Mouse (Mus musculus) layer of hippocampus, postnatal 36 days (tissue): ENCODE measurements around the gene Paxx. TPM values are rescaled to one million over a fixed set of nuclear protein-coding genes. Genes with fewer than 3 reads are reported as not detected.
A peak's percentile ranks its signal among the peaks of the same experiment; 100 is the strongest.
"Not testable (repeated sequence)": the region's sequence is repeated elsewhere in the genome, so short reads cannot be mapped to it uniquely, and the experiment has no call there.

Experiments used
- DNase-seq, 2 experiments: peaks; one replicate each; pipeline ENCODE4 v3.0.0; 2022
- total RNA-seq, 2 experiments: library from RNA; stranded (reverse); gene quantifications; 2 replicates each; pipeline ENCODE4 v1.2.3; 2021

Gene Paxx
- total RNA-seq, 2 experiments from 2014 or later, result 46.2 to 62.8 TPM

DNA sequence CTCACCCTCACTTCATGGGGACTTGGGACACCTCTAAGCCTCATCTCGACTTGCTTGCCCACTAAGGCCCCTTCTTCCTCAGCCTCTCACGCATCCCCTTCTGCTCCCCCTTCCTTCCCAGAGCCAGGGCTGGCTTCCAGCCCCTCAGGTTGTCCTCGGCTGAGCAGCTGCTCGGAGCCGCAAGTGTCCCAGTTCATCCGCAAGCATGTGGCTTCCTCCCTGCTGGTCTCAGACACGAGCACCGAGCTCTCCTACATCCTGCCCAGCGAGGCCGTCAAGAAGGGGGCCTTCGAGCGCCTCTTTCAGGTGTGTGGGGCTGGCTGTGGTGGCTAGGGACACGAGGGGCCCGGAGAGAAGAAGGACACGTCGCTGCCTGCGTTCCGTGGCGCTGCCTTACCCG lies 19.8 kb downstream of the Paxx start:
- DNase-seq, result no peak

DNA sequence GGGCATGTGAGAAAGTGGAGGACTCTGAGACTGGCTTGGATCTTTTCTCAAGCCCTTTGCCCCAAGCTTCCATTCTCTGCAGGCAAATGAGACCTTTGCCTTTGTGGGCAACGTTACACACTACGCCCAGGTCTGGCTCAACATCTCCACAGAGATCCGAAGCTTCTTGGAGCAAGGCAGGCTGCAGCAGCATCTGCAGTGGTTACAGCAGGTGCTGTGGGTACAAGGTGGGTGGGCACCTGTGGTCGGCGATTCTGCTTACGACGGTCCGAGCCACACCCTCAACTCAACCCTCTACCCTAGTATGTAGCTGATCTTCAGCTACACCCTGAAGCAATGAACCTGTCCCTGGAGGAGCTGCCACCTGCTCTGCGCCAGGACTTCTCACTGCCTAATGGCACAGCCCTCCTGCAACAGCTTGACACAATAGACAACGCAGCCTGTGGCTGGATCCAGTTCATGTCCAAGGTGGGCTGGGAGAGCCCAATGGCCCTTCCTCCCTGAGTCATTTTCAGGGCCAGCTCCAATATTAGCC lies 24.5 kb downstream of the Paxx start:
- no peak for DNase-seq

DNA sequence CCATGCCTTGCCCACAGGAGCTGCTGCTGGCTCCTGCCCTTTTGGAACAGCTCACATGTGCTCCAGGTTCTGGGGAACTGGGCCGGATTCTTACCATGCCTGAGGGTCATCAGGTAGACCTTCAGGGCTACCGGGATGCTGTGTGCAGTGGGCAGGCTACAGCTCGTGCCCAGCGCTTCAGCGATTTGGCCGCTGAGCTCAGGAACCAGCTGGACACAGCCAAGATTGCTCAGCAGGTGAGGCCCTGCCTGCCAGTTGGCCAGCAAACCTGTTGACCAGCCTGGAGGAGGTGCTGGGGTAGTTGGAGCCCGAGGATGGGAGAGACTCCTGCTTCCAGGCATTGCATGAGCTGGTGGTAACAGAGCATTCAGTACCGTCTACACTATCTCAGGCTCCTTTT lies 26.6 kb downstream of the Paxx start:
- DNase-seq, result no peak

DNA sequence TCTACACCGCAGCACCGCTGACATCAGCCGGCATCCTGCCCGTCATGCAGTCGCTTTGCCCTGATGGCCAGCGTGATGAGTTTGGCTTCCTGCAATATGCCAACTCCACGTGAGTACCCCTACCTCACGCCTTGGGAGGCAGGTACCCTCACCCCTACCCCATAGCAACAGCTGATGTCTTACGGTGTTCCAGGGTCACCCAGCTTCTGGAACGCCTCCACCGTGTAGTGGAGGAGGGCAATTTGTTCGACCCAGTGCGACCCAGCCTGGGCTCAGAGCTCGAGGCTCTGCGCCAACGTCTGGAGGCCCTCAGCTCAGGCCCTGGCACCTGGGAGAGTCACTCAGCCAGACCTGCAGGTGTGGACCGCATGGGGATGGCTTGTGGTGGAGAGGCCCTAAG lies 27.8 kb downstream of the Paxx start:
- no peak for DNase-seq

DNA sequence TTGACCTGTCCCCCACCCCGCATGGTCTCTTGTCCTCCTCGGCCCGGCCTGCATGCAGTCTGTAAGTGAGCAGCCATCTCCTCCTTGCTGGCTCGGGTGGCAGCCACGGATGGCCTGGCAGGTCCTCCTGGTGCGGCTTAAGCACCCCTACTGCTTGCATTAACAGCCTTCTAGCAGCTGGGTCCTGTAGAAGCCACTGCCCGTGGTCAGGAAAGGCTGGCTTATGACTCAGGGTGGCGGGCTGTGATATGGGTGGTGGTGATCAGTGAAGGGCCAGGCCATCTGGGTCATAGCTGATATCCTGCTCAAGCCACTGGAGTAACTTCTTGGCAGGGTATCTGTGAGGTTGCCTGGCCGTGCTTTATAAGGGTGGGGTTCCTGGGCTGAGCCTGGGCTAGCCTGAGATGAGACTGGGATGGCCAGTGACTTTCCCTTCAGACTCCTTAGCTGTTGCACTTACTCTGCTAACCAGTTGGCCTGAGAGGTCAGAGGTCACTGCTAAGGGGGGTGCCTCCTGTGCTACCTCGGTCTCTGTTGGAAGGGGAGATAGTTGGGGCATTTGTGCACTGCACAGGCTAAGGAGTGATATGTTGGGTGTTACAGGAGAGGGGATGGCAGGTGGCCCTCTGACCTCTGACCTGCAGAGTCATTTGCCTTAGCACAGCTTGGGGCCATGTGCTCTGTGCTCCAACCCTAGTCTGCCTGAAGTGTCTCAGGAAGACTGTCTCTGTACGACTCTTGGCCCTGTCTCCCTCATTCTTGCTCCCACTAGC lies 28.4 kb downstream of the Paxx start:
- no peak for DNase-seq

DNA sequence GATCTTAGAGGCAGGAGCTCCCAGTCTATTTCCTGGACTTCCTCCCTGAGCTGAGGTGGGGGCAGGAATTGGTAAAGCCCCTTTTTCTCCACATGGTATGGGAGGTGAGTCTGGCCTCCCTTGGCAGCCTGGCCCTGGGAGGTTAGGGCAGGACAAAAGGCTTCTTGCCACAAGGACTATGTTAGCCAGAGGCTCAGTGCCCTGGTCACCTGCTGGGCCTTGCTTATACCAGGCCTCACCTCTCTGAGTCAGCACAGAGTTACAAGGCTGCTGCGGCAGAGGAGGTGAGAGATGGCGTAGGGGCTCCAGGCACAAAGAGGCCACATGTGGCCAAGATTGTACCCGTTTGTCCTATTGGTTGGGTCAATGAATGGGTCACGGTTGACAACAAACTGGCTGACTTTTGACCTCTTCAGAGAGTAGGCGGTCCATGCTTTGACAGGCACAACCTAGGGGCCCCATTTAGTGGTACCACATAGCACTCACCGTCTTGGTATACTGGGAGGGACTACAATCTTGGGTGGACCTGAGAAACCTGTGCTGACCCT lies 29.5 kb downstream of the Paxx start:
- no peak for DNase-seq

DNA sequence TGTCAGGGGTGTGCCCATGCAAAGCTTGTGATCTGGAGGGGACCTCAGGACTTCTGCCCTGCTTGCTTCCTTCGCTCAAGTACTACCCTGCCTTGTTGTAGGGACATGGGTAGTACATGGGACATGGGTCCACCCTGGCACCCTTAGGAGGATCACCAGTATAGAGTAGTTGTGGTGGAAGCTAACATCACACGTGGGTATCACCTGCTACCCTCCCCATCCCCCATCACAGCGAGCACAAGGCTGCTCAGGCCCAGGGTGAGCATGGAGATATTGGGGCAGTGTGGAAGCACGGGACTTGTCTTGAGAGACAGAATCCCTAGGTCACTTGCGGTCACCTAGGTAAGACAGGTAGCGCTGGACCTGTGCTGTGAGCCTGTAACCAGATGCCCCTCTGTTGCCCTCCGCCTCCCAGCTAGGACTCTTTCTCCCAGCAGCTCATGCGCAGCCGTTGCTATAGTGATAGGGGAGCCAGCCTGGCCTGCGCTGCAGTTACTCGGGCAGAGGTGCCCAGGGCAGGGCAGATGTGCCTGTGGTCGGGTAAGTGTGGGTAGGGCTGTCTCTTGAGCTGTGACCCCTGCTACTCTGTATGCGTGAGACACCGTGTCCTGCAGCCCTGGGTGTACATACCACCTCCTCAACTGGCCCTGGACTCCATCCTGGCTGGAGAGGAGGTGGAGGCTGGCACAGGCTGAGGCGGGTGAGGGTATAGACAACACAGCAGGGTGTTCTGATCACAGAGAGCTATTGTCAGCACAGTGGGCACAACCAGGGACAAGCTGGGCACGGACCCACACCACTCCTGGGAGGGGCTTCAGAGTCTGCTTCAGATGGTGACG lies 30.3 kb downstream of the Paxx start:
- peak; percentile 59 to 61 for DNase-seq

- DNase-seq, result peak in 1 of 2 experiments; percentile 18
These were observed 31.3 kb downstream of the Paxx start for GRCm38 (mm10) chr2:25429435-25430180.

GRCm38 (mm10) chr2:25428442-25429236 lies 32.3 kb downstream of the Paxx start, which contains the start of gene Abca2:
TSS of gene Abca2 (plus strand) at chr2:25428703.
- peak; percentile 96 to 97 for DNase-seq

- DNase-seq, result no peak
These were observed 33.6 kb downstream of the Paxx start for GRCm38 (mm10) chr2:25427256-25427655.

DNA sequence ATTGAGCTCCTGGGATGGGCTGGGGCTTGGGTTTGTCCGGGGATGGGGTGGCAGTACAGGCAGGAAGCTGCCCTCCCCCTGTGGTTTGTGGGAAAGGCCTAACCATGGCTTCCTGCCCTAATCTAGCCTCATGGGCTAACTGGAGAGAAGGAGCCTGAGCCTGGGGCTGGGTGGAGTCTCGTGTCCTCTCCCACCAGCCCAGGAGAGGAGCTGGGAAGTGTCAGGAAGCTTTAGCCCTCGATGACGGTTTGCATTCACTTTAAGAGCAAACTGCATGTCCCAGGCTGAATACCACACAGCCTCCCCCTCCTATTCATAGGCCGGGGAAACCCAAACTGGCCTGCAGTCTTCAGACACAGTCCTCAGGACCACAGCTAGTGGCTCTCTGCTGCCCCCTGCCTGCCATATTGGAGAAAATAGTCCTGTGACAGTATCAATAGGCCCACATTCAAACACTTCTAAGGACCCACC lies 34.1 kb downstream of the Paxx start:
- peak; percentile 48 to 49 for DNase-seq

DNA sequence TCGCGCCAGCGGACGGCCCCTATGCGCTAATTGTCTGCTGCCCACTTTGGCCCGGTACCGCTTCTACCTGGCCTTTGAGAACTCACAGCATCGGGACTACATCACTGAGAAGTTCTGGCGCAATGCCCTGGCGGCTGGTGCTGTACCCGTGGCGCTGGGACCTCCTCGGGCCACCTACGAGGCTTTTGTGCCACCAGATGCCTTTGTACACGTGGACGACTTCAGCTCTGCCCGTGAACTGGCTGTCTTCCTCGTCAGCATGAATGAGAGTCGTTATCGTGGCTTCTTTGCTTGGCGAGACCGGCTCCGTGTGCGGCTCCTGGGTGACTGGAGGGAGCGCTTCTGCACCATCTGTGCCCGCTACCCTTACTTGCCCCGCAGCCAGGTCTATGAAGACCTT lies 35.4 kb downstream of the Paxx start:
- no peak for DNase-seq

GRCm38 (mm10) chr2:25423626-25424025 lies 37.3 kb downstream of the Paxx start:
- DNase-seq, result no peak

DNA sequence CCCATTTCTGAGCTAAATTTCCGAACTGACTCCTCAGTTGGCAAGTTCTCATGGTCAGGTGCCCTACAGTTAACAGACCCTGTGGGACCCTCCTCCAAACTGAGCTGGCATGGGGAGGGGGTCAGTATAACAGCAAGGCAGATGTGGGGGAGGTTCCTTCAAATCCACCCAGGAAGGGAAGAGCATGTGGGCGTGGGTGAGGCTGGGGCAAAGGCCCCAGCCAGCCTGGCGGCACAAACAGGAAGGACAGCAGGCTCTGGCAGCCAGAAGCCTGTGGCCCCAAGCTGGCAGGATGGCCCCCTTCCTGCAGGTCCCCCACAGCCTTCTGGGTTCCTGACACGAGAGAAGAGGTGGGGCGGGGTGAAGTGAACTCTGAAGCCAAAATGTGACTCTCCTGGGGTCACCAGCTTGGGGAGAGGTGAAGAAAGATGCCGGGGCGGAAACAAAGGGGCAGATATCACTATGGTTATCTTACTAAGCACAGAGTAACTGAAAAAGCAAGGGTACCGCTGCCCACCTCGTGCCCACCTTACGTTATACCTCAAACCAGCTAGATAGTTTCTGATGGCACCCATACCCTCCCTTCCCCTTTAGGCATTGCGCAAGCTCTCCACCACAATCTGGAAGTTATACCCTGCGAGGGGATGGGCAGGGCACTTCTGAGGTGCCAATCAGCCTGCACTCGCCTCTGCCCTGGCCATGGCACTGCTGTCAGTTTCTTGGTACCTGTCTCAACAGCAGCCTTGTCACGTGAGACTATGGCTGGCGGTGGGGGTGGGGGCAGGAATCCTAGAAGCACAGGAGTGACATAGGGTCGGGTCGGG lies 38.1 kb downstream of the Paxx start, which contains the start of gene Fut7:
TSS of gene Fut7 (plus strand) at position 681 of the 824 bp plus-strand sequence.
- DNase-seq, result no peak

- DNase-seq, result no peak
These were observed 39.0 kb downstream of the Paxx start for GRCm38 (mm10) chr2:25421896-25422295.

- DNase-seq, result no peak
These were observed 43.5 kb downstream of the Paxx start for GRCm38 (mm10) chr2:25417426-25417825.

DNA sequence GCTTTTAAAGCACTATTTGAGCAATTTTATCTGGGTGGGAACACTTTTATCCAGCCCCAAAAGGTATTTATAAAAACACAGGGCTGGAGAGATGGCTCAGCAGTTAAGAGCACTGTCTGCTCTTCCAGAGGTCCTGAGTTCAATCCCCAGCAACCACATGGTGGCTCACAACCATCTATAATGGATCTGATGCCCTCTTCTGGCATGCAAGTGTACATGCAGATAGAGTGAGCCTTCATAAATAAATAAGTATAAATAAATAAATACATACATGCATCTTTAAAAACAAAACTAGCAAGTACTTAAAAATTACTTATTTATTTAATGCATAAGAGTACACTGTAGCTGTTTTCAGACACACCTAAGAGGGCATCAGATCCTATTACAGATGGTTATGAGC lies 47.5 kb downstream of the Paxx start:
- DNase-seq, result not testable (repeated sequence)

GRCm38 (mm10) chr2:25408908-25409307 lies 52.0 kb downstream of the Paxx start:
- DNase-seq, result no peak
